Mouse (Mus musculus) frontal cortex, postnatal 10 days (tissue): ENCODE data around the gene Hspb9.

Experiments
- DNase-seq, 2 experiments: peaks; one replicate each; pipeline ENCODE4 v3.0.0; 2022; ENCODE audit warnings: low spot score in 2 of 2, mixed read lengths in 1 of 2

The Hspb9 gene

DNA sequence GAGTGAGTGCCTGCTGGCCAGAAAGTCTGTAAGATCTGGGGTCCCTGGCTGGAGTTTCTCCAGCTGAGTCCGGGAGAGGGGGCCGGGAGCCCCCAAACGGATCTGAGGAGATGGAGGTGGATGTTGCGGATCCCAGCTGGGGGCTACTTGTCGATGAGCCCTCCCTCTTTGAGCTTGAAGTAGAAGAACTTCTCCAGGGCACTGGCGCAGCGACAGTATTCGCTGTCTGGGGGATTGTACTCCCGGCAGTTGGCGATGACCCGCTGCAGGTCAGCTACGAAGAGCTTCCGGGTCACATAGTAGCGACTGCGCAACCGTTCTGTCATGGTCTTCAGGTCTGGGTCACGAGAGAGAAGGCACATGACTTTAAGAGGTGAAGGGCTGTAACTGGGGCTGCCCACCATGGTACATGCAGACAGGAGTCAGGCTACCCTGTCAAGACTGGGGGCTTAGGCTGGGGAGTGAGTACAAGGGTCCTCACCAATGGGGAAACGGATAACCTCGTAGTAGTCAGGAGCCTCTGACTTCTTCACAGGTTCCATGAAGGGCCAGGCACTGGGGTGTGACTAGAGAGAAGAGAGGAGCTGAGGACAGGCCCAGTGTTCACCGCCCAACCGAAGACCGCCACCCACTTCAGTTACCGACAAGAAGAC, 8.4 kb upstream of the Hspb9 start:
- no peak for DNase-seq

DNA sequence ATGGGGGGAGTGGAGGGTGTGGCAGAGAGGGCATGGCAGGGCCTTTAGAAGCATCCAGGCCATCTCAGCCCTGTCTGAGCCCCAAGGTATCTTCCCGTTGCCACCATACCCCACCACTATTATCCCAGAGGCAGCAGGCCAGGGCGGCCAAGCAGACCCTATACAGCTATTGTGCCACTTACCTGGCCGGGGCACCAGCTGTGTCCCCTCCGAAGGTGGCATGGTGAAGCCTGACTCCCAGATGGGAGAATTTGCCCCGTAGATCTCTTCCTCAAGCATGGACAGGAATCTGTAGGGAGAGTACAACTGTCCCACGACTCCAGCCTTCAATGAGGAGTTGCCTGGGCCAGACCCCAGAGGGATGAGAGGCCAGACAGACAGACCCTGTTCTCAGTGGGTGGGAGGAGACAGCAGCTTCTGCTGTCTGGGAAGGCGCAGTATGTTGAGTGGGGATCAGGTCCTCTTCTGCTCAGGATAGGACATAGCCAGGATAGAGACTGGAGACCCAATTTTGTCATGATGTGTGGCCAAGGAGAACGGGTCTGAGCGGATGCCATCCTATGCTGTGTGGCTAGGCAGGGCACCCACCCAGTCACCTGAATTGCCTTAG, 4.3 kb upstream of the Hspb9 start:
- no peak for DNase-seq

DNA sequence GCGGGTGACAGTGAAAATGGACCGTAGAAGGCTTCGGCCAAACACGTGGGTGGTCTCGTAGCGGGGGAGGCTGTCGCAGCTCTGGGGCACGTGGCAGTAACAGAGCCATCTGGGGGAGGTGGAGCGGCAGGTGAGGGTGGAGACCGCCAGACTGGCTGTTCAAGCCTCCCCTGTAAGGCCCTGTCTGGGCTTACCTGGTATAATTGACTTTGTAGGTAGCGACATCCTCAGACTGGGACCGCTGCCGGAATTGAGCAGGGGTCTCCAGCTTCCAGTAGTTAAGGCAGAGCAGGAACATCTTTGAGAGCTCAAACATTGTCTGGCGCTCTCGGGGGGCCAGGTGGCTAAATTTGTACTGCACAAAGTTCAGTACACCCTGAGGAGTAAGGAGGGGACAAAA, 3.1 kb upstream of the Hspb9 start:
- DNase-seq = no peak

GRCm38 (mm10) chr11:100710977-100711376, 2.7 kb upstream of the Hspb9 start:
- no peak for DNase-seq

DNA sequence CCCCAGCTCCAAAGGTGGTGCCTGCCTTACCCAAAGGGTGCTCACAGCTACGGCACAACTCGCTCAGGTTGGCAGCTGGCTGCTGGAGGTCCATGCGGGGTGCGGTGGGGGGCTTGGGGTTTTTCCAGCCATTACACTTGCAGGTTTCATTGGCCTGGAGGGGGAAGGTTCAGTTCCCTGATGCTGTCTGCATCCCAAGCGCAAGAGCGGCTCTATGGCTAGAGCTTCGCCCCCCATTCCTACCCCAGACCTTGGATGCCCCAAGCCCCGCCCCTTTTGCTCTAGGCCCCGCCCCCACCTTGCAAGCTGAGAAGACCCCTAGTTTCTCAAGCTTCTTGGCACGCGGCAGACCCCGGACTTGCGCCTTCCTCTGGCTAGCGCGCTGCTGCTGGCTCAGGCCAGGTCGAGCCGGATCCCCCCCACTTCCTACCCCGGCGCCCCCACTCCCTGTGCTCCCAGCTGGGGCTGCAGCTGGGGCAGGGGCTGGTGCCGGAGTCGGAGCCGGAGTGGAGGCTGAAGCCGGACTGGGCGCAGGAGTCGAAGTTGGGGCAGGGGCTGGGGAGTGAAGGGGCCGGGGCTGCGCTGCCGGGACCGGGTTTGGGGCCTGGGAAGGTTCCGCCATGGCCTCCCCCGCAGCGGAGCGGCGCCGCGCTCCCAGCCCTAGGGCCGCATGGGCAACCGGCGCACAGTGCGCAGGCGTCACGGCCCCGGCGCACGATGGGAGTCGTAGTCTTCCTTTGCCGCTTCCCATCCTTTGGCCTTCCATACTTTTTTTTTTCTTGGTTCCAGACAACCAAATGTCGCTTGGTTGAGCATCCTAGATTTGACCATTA, 1.7 kb upstream of the Hspb9 start, which contains the start of gene Kat2a:
TSS of gene Kat2a (minus strand) at position 683 of the 833 bp plus-strand sequence.
- DNase-seq = peak; percentile 72 to 83

GRCm38 (mm10) chr11:100713174-100713573, 476 bp upstream of the Hspb9 start:
- DNase-seq = no peak

- DNase-seq = peak; percentile 65 to 75
Observed at GRCm38 (mm10) chr11:100714534-100714915, 875 bp downstream of the Hspb9 start.

DNA sequence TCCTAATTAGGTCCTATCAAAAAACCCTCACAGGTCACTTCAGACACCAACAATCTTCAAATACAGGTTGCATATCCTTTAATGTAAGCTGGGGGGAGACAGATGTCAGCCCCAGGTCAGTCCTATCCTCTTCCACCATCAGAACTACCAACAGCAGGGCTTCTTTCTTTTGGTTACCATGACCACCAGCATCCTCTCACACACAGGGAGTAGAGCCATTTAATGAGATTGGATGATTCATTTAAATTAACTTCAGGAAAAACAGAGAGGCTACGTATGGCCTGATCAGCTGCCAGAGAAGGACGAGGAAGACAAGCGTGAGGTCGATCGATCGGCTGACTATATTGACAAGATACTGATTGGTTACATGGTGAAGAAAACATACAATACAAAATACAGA, 1.3 kb downstream of the Hspb9 start:
- DNase-seq = no peak

DNA sequence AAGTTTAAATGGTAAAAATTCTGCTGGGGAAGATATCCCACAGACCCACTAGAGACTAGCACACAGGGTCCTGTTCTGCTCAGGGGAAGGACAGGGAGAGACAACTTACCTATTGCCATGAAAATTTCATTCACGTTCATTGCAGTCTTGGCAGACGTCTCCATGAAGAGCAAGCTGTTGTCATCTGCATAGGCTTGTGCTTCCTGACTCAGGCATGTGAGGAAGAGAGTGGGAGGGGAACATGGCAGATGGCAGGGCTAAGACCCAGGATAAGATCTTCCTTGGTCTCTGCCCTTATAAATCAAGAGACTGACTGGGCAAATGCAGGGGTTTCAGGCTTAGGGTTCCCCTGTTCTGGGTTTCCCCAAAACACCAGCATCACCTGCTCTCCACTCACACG, 3.0 kb downstream of the Hspb9 start:
- DNase-seq = no peak

DNA sequence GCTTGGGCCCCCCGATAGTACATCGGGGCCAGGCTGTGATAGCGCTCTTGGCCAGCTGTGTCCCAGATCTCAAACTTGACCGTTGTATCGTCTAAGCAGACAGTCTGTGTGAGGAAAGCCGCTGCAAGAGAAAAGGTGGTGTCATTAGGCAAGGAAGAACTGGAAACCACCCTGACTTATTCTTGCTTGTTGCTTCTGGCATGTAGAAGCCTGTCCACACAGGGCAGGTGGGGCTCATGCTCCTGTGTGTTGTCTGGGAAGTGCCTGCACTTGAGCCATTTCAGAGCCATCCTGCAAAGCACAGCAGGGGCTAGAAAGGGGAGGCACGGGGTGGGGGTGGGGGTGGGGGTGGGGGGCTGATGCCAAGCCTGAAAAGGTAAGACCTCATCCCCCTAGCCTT, 4.8 kb downstream of the Hspb9 start:
- no peak for DNase-seq

GRCm38 (mm10) chr11:100718866-100719265, 5.2 kb downstream of the Hspb9 start:
- no peak for DNase-seq

DNA sequence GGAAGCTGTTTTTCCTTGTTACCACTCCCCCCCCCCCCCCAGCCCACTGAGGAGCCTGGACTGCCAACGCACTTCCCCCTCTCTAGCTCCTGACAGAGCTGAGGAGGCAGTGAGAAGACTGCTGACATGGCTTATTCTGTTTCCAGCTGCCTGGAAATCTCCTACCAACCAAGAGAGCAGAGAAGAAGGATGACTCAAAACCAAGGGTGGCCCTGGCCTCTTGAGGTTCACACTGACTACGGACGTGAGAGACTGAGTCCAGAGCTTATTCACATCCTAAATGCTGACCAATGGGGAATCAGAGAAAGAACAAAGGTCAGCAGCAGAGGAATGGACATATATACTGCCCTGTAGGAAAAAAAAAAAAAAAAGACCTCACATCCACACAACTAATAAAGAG, 5.7 kb downstream of the Hspb9 start:
- no peak for DNase-seq

DNA sequence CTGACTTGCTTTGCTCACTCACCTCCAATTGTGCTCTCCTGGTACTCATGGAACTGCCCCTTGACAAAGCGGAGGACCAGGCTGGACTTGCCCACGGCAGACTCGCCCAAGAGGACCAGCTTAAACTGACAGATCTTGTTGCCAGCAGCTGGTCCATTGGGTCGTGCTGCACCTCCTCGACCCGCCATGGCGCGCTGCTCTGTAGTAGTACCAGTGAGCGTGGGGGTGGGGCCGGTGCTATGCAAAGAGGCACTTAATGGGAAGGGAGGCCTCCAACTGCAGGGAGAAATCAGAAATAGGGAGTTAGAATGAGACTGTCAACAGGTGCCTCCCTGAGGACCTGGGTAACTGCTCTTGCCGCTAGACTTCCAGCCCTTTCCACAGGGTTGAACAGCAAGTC, 6.2 kb downstream of the Hspb9 start:
- no peak for DNase-seq

DNA sequence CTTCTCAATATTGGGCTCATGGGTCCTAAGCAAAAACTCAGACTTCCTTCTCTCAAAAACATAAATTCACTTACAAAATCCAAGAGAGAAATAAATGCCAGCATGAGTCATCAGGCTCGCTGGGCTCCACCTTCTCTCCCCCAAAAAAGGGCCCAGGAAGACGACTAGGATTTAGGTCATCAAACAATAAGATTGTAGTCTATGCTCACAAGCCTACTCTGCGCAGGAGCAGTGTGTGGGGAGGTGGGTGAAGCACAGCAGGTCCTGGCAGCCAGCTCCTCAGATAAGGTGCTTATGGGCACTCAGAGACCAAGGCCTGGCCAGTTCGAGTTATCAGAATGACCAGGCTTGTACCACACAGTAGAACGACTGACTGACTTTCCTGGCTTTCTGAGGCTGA, 6.7 kb downstream of the Hspb9 start:
- no peak for DNase-seq

DNA sequence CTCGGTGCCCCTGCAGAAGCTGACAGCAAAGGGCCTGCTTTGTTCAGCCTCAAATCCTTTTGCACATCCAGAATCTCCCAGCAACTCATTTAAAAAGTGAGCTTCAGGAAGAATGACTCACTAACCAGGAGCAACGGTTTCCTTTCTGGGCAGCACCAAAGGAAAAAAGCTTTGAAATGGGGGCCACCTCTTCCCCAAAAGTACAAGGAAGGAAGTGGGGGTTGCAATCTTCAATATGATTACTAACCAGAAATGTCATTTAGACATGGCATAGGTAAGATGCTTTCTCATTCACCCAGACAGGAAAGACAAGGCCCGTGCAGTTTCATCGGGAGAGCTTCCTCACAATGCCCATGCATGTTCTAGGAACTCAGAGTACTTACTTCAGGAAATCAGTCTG, 7.6 kb downstream of the Hspb9 start:
- no peak for DNase-seq

- no peak for DNase-seq
Observed at GRCm38 (mm10) chr11:100721776-100722492, 8.3 kb downstream of the Hspb9 start.

- no peak for DNase-seq
Observed at GRCm38 (mm10) chr11:100722493-100723028, 8.9 kb downstream of the Hspb9 start.

DNA sequence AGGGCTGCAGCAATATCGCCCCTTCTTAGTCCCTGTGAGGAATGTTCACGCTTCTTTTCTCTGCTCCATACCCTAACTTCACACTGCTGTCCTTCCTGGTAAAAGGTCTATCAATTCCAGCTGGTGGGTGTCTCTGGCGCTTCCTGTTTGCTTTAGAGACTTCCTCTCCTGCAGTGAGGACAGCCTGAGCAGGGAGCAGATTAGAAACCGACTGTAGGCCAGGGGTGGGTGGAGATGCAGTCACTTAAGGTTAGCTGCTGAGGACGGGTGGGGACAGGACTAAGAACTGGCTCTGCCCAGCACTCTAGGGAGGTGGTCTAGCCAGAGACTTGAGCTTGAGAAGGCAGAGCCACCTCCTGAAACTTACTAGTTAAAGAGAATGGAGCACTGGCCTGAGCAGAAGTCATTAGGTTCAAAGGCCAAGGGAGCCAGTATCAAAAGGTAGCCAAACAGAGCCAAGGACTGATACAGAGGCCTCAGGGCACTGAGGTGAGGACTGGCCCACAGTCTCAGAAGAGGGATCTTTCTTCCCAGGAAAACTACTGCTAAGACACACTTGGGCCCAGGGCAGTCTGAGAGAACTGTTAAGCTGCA, 11.4 kb downstream of the Hspb9 start:
- DNase-seq = no peak

DNA sequence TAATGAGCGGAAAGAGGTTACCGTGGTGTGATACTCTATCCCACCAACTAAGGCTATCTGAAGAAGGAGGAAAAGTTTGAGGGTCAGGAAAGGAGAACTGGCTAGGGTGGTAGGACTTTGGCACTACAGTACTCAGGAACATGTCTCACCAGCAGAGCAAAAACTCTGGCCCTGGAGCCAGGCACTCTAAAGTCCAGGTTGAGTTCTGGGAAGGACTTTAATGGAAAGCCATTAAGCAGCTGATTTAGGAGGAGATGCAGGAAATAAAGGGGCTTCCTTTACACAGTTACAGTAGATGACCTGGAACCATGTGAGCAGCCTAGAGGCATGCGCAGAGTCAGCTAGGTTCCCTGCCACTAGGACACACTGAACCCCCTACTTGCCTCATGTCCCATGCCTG, 13.6 kb downstream of the Hspb9 start:
- no peak for DNase-seq

GRCm38 (mm10) chr11:100728601-100729000, 15.0 kb downstream of the Hspb9 start:
- no peak for DNase-seq

DNA sequence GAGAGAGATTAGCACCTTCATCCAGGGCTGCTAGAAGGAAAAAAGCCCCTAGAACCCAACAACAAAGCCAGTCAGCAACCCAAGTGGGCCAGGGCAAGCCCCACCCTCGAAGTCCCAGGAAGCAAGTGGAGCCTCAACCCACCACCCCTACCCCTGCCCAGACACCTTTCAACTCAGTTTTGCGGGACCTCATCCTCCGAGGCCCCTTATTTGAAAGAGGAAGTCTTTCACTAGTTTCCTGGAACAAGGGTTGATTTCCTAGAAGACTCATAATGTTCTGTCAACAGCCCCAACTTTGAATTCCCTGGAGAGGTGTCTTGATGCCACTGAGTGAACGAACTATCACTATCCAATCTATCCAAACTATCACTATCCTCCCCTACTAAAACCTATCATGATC, 16.3 kb downstream of the Hspb9 start:
- DNase-seq = no peak
